In genomic region chr11:95500836-95501235, GRCm38 (mm10) we compare ENCODE assay signal across 21 mouse cellular contexts. TPM values are rescaled to one million over a fixed set of nuclear protein-coding genes. Genes with fewer than 3 reads are reported as not detected.
DNase-seq lines count a peak whose midpoint lies in the region; ATAC-seq lines count a peak whose summit lies in the region.
"Had no signal": no experiment of that assay in that cellular context is flagged by ENCODE, and none has a peak within 500 bp of the region (broad histone marks: within the 10 kb centered on the region; RNA-seq: fewer than 3 reads in every experiment).

No protein-coding gene starts in this region.

- WGBS in hindbrain, embryonic 10.5 days = 49% methylated on average over 3 of the region's 3 CpGs
- WGBS in hindbrain, embryonic 14.5 days = 17% methylated on average over 3 of the region's 3 CpGs
- 26% methylated on average over 3 of the region's 3 CpGs for WGBS in hindbrain, embryonic 16.5 days

- H3K4me2 ChIP-seq in hindbrain, embryonic 14.5 days (replicated peaks) = no peak overlapping the region
- H3K4me2 ChIP-seq in hindbrain, embryonic 16.5 days (ENCODE audit: low read length) = no peak overlapping the region
- H3K4me2 ChIP-seq: heart, embryonic 15.5 days had no signal

- H3K9ac ChIP-seq in hindbrain, embryonic 14.5 days = no peak overlapping the region
- no peak overlapping the region for H3K9ac ChIP-seq in hindbrain, embryonic 16.5 days (ENCODE audit: low read depth, low read length)
- H3K9ac ChIP-seq: heart, embryonic 15.5 days had no signal

- 0 out of 2 replicates have a peak overlapping the region, but pooled peaks have one; percentile 40 for H3K27ac ChIP-seq in hindbrain, embryonic 10.5 days
- H3K27ac ChIP-seq in hindbrain, embryonic 14.5 days = no peak overlapping the region
- no peak overlapping the region for H3K27ac ChIP-seq in hindbrain, embryonic 16.5 days (ENCODE audit: low read depth, low read length)
- H3K27ac ChIP-seq: embryonic facial prominence, embryonic 10.5 days; heart, embryonic 15.5 days had no signal

- peaks cover 17% of the 10 kb centered on the region for H3K36me3 ChIP-seq in hindbrain, embryonic 10.5 days
- no peaks in the 10 kb centered on the region; the same call in 1 of the 2 replicates for H3K36me3 ChIP-seq in hindbrain, embryonic 14.5 days (replicated peaks; ENCODE audit: control insufficient read depth, insufficient read depth)
- H3K36me3 ChIP-seq in hindbrain, embryonic 16.5 days (ENCODE audit: control insufficient read depth, insufficient read depth, low read length) = peaks cover 5% of the 10 kb centered on the region; the same call in 1 of the 2 replicates

- ATAC-seq in cerebellum, adult (ENCODE audit: insufficient number of reproducible peaks, low FRiP score, low TSS enrichment) = peak; percentile 45; the same call in 1 of the 2 replicates
- no peak for ATAC-seq in hindbrain, embryonic 14.5 days (ENCODE audit: low FRiP score)
- 0 out of 2 replicates have a peak, but pooled peaks have one; percentile 30 for ATAC-seq in hindbrain, embryonic 16.5 days
- ATAC-seq: CD4-positive, CD25-positive, alpha-beta regulatory T cell, adult 4 months had no signal

- no peak overlapping the region for H3K4me3 ChIP-seq in hindbrain, embryonic 10.5 days
- H3K4me3 ChIP-seq in hindbrain, embryonic 14.5 days (replicated peaks; ENCODE audit: low read length) = no peak overlapping the region
- H3K4me3 ChIP-seq in hindbrain, embryonic 16.5 days (ENCODE audit: low read length) = no peak overlapping the region
- H3K4me3 ChIP-seq: embryonic facial prominence, embryonic 10.5 days; erythroblast, embryonic 14.5 days; heart, embryonic 15.5 days had no signal

- H3K27me3 ChIP-seq in hindbrain, embryonic 10.5 days (ENCODE audit: insufficient read depth, poor library complexity, severe bottlenecking) = no peaks in the 10 kb centered on the region
- H3K27me3 ChIP-seq in hindbrain, embryonic 14.5 days (ENCODE audit: control insufficient read depth, insufficient read depth, low read length) = no peaks in the 10 kb centered on the region
- H3K27me3 ChIP-seq in hindbrain, embryonic 16.5 days (replicated peaks; ENCODE audit: control insufficient read depth, insufficient read depth, low read length) = no peaks in the 10 kb centered on the region
- H3K27me3 ChIP-seq: heart, embryonic 15.5 days had no signal

- DNase-seq in cerebellum, postnatal 4 days (ENCODE audit: low spot score in 2 of 2) = no peak
- DNase-seq in hindbrain, embryonic 10.5 days (ENCODE audit: low spot score) = no peak
- no peak for DNase-seq in hindbrain, embryonic 14.5 days (ENCODE audit: low spot score)
- DNase-seq in cerebellum, postnatal 25 days = peak; percentile 54 to 65
- no peak for DNase-seq in urinary bladder, adult 2 months (ENCODE audit: low spot score)
- no peak for DNase-seq in heart, adult 18-20 months
- DNase-seq: kidney, adult 18-20 months; kidney, postnatal 4 days; lung, adult 18-20 months; spleen, adult 18-20 months; thymus, adult 2 months had no signal

- H3K9me3 ChIP-seq in hindbrain, embryonic 10.5 days = no peaks in the 10 kb centered on the region
- H3K9me3 ChIP-seq in hindbrain, embryonic 14.5 days (ENCODE audit: control insufficient read depth, low read length) = no peaks in the 10 kb centered on the region
- no peaks in the 10 kb centered on the region for H3K9me3 ChIP-seq in hindbrain, embryonic 16.5 days (ENCODE audit: control insufficient read depth, low read length)
- H3K9me3 ChIP-seq: embryonic facial prominence, embryonic 10.5 days; G1E; heart, embryonic 15.5 days had no signal

- peaks cover 27% of the 10 kb centered on the region for H3K4me1 ChIP-seq in hindbrain, embryonic 10.5 days (replicated peaks)
- H3K4me1 ChIP-seq in hindbrain, embryonic 14.5 days (replicated peaks; ENCODE audit: control insufficient read depth, insufficient read depth, low read length) = no peaks in the 10 kb centered on the region
- H3K4me1 ChIP-seq in hindbrain, embryonic 16.5 days (ENCODE audit: control insufficient read depth, insufficient read depth, low read depth, low read length) = peaks cover 8% of the 10 kb centered on the region

RNA-seq across cellular contexts. Expression of gene Nxph3, which starts 13.5 kb away (rescaled TPM):
- 0.46 and 0.75 TPM in 2 replicates for polyA plus RNA-seq in hindbrain, embryonic 10.5 days (2016; fragmentation: Nextera tagmentation; extraction: Ambion mirVana)
- polyA plus RNA-seq in hindbrain, embryonic 14.5 days (2014; fragmentation: Nextera tagmentation; extraction: Ambion mirVana) = 2.0 and 2.2 TPM in 2 replicates
- polyA plus RNA-seq in hindbrain, embryonic 16.5 days (2015; fragmentation: Nextera tagmentation; extraction: Ambion mirVana) = 2.8 and 3.0 TPM in 2 replicates
- 2.3 and 3.4 TPM in 2 replicates for polyA plus RNA-seq in urinary bladder, adult 2 months (2012; rRNA removed)
- under 1 TPM; 0.47 to 0.64 TPM for total RNA-seq in heart, adult 18-20 months (2021)
- total RNA-seq: granulocyte monocyte progenitor cell, adult 5-6 weeks; liver, adult 2 months; megakaryocyte-erythroid progenitor cell, adult 5-6 weeks had no signal
- polyA plus RNA-seq: CD4-positive, CD25-positive, alpha-beta regulatory T cell, adult 4 months; erythroblast, embryonic 14.5 days; G1E had no signal

Comparison
In these comparisons a context has a peak if more than half of its experiments do, and no peak if none do; other contexts are left out.
1. DNase-seq: peak in cerebellum, postnatal 25 days (2 of 2); none in cerebellum, postnatal 4 days (0 of 2), hindbrain, embryonic 10.5 days (single experiment), hindbrain, embryonic 14.5 days (single experiment), urinary bladder, adult 2 months (single experiment) and heart, adult 18-20 months (0 of 2).